Mouse (Mus musculus): ENCODE measurements around the gene Unc119.

DNA sequence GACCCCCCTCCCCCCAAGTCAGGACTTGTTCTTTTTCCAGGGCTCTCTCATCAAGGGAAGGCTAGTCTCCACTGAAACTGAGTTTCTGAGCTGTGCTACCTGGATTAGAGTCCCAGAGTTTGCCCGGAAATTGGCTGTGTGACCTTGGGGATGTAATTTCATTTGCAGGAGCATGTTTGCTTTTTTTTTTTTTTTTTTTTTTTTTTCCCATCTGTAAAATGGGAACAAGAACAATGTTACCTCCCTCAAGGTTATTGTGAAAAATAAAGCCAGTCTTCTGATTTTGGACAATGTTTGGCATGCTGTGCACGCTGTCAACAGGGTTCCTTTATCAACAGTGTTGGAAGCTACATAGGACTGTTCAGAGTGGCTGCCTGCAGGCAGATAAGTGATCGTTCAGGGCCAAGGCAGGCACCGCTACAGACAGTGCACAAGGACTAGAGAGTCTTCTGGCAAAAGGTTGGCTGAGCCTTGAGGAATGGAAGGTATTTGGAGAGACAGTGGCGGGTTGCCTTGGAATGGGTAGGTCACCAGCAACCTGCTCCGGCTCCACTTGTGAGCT, 1.1 kb downstream of the Unc119 start:
- TF ChIP-seq CHD2 (IDR thresholded peaks at IDR 0.05; ENCODE audit: low read depth, low read length) (no peak), MAFK (IDR thresholded peaks at IDR 0.05; ENCODE audit: insufficient read depth, low read depth, low read length) (no peak), ZNF384 (IDR thresholded peaks at IDR 0.05; ENCODE audit: low read depth, low read length) (peak; percentile 46; the same call in 1 of the 2 replicates)

Data from ES-E14 (cell line).